Mouse (Mus musculus) neural tube, embryonic 14.5 days (tissue): ENCODE data around the gene Ctu2. TPM values are rescaled to one million over a fixed set of nuclear protein-coding genes. Genes with fewer than 3 reads are reported as not detected.

ENCODE experiments used
- microRNA-seq: library from miRNA; unstranded; fragments of <30 nt; microRNA quantifications from one replicate; pipeline ENCODE4, GENCODE M21; 2016
- polyA plus RNA-seq: library from polyadenylated mRNA; unstranded; fragments of >200 nt; fragmentation: Nextera tagmentation; extraction: Ambion mirVana; gene quantifications from 2 replicates; pipeline ENCODE4 v1.2.1, GENCODE M21; 2014

Gene Ctu2
- polyA plus RNA-seq, 1 experiment from 2014 or later: 74.5 TPM

Small RNAs within 50 kb of the gene (microRNA-seq; reads per million reads assigned to microRNA genes)
- gene Gm24366: not detected

Other genes with a start within 250 kb of the Ctu2 start
- 1.2 and 1.4 TPM in 2 replicates for gene Zfpm1, start 194.0 kb upstream of the Ctu2 start, polyA plus RNA-seq
- gene Trhr2, start 115.4 kb upstream of the Ctu2 start, polyA plus RNA-seq: not detected in 2 replicates
- gene Zc3h18, start 99.5 kb upstream of the Ctu2 start, polyA plus RNA-seq: 20.4 and 25.9 TPM in 2 replicates
- not detected in 2 replicates for gene Il17c, start 54.1 kb upstream of the Ctu2 start, polyA plus RNA-seq
- 23.9 and 38.9 TPM in 2 replicates for gene Cyba, start 43.2 kb upstream of the Ctu2 start, polyA plus RNA-seq
- 61.0 and 61.7 TPM in 2 replicates for gene Mvd, start 32.7 kb upstream of the Ctu2 start, polyA plus RNA-seq
- gene Snai3, start 15.4 kb upstream of the Ctu2 start, polyA plus RNA-seq: not detected in 2 replicates
- gene Rnf166, start 79 bp upstream of the Ctu2 start, polyA plus RNA-seq: 28.5 and 31.0 TPM in 2 replicates
- gene Piezo1, start 75.2 kb downstream of the Ctu2 start, polyA plus RNA-seq: 1.2 and 3.0 TPM in 2 replicates
- 4.7 TPM in 2 replicates for gene Cdt1, start 91.9 kb downstream of the Ctu2 start, polyA plus RNA-seq
- gene Aprt, start 100.8 kb downstream of the Ctu2 start, polyA plus RNA-seq: 170 and 179 TPM in 2 replicates
- 6.9 and 7.1 TPM in 2 replicates for gene Galns, start 135.3 kb downstream of the Ctu2 start, polyA plus RNA-seq
- gene Trappc2l, start 135.5 kb downstream of the Ctu2 start, polyA plus RNA-seq: 119 and 150 TPM in 2 replicates
- gene Pabpn1l, start 146.6 kb downstream of the Ctu2 start, polyA plus RNA-seq: not detected in 2 replicates
- 23.5 and 23.9 TPM in 2 replicates for gene Cbfa2t3, start 223.0 kb downstream of the Ctu2 start, polyA plus RNA-seq